Mouse (Mus musculus) kidney, postnatal 36 days (tissue): ENCODE data around the gene Stra6l.

Experiments used
- DNase-seq, 2 experiments: peaks; one replicate each; pipeline ENCODE4 v3.0.0; 2021 to 2022; ENCODE audit warnings: mixed read lengths in 2 of 2

Gene Stra6l

DNA sequence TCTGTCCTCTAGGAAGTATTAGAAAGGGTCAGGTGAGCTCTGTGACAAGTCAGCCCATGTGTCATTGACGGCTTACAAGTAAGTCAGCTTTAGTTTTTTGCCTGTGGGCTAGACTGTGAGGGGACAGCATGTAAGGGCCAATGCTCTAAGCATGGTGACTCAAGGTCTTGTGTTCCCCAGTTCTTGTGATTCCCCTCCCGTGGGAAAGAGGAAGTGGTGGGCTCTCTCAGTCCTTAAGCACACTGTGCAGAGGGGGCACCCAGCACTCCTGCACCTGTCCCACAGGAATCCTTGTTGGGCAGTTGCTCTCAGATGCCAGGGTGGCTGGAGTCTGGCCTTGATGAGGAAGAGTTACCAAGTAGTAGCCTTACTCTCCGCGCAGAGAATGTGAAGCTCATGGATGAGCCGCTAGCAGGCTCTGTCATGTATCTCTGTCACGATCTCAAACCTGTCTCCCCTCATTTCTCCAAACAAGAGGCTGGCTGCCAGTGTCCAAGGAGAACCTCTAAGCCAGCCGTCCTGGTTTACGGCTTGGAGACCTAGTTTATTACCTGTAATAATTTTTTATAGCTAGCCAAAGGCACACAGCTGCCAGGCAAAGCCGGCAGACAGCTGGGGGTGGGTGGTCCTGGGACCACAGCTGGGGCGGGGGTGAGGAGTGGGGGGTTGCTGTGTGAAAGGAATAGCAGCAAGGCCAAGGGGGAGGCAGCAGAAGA, at the start of gene Stra6l:
TSS of gene Stra6l (plus strand) at position 556 of the 716 bp plus-strand sequence.
- no peak for DNase-seq

DNA sequence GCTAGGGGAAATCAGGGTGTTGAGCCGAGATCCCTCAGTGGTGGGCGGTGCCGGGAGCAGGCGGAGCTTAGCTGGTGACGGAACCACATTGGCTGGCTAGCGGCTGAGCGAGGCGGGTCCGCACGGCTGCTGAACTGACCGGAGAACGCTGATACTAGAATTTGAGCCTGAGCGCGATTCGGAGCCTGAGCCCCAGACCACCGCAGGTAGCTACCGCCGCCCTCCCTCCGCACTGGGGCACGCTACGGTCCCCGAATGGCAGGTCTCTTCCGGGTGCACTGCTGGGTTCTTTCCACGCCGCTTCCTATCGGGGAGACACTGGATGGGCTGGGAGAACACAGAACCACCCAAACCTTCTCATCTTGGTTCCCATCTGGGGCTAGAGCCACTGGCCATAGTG, 49.5 kb upstream of the Stra6l start, which contains the start of gene Aldh1b1:
TSS of gene Aldh1b1 (plus strand) at position 59 of the 400 bp plus-strand sequence.
- peak; percentile 77 to 85 for DNase-seq

DNA sequence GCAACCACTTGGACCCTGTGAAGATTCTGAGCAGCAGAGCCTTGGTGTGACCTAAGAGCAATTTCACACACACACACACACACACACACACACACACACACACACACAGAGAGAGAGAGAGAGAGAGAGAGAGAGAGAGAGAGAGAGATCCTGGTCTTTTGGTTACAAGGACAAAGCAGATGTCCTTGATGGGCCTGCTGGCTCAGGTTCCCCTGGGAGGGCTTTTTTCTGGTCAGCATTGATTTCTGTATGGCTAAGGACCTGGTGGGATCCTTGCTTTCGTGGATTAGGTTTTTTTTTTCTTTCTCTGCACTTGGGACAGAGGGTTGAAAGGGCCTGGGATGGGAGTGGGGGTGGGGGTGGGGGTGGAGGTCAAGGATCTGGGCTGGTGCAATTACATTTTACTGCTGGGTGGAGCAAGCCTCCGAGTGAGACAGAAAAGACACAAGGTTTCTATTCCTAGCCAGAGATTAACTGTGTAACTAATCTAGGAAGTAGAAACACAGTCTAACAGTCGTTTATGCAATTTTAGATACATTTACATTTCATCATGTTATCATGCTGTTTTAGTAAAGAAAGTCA, 48.4 kb upstream of the Stra6l start:
- no peak for DNase-seq

DNA sequence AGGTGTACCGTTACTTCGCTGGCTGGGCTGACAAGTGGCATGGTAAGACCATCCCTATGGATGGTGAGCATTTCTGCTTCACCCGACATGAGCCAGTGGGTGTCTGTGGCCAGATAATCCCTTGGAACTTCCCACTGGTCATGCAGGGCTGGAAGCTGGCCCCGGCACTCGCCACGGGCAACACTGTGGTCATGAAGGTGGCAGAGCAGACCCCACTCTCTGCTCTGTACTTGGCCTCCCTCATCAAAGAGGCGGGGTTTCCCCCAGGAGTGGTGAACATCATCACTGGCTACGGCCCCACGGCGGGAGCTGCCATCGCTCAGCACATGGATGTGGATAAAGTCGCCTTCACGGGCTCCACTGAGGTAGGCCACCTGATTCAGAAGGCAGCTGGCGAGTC, 45.6 kb upstream of the Stra6l start:
- no peak for DNase-seq

DNA sequence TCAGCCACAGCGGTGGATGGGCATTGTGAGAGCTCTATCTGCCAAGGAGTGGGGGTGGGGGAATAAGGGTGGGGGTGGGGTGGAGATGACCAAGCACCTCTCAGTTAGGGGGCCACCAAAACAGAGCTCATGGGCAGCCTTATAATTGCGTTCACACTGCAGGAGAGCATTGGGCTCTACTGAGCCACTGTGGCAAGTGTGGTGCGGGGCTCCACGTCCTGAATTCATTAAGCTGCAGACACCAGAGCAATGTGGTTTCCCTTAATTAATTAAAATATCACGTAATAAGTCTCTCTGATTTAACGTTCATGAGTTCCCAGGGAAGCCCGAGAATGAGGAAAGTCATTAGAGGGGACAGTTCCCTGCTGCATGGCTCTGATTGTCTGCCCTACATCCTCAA, 40.4 kb upstream of the Stra6l start:
- DNase-seq = no peak

DNA sequence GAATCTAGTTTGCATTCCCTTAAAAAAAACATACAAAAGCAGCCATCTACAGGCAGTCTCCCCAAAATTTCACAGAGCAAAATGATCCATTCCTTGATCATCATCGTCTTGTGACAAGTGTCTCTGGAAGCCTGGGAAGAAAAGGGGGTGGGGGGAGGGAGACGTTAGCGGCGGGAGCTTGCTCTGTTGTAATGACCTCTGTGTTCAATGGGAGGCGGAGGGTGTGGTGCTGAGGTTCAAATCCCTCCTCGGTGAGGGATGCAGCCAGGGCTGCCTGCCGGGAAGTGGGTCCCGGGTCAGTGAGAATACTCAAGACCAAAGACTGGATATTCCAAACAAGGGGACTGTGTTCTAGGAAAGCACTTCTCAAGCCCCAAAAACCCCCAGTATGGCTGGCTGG, 37.2 kb upstream of the Stra6l start:
- no peak for DNase-seq

DNA sequence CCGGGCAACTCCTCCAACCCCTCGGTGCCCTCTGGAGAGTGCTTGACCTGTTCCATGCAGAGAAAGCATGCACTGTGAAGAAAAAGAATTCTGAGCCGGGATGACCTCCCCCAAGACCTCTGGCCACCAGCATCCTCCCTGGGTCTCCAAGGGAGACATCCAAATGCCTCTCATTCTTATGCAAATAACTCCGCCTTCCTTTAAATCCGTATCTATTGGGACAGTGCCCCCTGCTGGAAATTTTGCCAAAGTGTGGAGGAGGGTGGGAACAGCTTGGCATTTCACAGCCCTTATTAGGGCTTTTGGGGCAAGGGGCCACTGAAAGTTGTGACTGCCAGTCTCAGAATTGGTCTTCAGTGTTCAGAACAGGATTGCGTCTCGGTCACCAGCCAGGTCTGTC, 32.9 kb upstream of the Stra6l start:
- peak; percentile 30 to 69 for DNase-seq

DNA sequence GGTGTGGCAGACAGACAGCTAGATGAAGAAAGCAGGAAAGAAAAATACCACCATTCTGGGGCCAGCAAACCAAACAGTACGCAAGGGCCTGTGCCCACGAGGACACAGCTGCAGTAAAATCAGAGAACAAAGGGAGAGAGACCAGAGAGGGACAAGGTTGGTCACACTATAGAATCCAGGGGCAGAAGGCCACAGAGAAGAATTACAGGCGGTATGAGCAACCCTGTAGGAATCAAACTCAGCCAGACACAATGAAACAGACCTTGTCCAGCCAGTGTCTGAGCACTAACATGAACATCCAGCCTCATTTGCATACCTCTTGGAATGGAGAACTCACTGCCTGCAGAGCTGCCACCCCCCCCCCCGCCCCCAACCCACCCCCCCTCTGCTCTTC, 29.7 kb upstream of the Stra6l start:
- DNase-seq = no peak

DNA sequence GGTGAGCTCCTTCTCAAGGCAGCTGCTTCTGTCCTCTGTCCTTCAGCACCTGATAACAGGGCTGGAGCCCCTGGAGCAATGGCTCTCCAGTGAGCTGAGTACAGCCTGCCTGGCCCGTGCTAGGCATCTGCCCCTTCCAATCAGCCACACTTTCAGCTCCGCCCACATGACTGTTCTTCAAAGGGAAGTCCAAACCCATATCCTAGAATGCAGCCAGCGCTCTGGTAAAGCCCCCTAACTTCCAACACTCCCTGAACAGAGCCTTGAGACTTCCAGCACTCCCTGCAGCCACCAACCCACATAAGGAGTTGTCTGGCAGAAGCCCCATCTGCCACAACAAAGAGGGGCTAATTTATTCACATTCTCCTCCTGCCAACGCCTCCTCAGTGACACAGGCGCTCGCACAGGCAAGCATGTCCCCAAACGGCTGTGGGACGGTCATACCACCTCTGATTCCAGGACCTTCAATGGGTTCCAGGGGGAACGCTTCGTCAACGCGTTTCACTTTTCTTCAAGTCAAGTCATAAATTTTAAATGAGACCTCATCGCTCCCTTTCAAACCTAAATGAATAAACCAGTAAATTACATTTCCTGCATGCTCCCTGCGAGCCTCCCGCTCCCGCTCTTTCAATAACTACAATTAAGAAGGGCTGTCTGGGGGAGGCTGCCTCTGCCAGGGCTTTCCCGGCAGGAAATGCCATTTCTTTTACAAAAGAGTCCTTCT, 29.1 kb upstream of the Stra6l start:
- DNase-seq = no peak

DNA sequence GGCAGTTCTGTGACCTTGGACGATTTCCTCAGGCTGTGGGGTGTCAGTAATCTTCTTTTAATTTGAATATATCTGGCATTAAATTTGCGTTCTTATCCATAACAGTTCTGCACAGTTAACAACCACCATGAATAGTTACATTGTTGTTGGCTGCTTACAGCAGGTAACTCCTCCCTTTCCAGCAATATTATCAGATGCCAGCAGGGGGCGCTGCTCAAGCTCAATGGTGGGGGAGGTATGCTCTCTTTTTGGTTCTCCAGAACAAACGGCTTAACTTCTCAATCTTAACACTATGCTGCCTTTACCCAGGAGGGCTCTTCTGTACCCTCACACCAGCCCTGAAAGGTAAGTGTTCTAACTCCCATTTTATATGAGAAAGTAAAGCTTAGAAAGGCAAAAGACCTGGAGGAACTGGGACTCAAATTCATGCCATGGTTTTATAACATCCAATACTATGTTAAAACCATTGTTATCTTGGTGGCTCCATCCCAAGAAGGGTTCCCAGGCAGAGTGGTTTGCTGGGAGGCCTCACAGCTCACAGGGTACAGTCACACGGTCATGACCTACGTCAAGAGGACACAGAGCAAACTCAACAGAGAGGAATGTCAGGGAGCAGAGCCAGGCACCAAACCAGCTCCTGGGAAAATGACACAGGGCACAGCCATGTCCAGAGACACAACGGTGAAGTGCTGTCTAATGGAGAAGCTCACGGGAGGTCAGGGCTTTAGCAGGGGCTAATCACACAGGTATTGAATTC, 28.2 kb upstream of the Stra6l start:
- DNase-seq = peak; percentile 48 to 82

DNA sequence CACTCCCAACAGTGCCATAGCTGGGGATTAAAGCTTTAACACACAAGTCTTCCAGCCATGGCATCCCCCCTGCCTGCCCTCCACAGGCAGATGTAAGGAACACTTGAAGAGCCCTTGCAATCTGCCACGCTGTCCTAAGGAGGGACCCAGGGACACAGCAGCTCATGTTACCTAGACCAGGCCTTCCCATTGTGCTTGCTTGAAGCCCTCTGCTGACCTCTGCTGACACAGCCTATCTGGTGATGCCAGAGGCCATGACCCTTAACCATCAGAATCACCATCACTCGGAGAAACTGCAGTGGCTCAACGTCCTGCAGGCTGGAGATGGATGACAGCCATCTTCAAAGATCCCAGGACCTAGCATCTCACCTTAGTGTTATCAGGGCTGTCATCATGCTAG, 26.5 kb upstream of the Stra6l start:
- no peak for DNase-seq

DNA sequence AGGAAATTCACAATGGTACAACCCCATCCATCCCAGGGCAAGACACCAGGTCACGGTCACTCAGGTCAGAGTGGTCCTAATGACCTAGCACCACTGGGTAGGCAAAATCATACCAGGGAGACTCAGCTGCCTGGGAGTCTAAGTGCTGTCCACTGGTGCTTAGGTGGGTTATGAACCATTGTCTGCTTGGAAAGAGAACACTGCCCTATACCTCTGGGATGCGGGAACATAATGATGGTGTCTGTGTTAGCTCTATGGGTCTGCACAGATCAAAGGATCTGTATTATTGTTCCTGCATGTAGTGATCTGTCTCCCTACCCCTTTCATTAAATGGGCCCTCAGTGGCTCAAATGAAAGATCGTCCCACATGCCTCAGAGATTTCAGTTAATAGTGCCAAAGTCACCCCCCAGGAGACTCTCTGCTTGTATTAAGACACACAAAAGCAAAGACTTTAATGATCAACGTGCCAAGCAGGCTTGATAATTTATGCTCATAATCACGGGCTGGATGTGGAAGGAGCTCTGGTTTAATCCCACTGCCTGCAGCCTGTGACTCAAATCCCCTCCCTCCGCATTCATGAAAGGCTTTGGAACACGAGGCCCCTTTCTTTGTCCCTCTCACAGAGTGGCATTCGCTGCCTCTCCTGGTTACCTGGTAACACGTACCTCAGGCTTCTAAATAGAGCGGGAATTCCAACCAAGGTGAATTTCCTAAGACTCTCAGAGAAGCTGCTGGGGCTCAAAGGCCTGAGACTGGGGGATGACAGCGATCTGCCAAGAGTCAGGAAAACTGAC, 25.5 kb upstream of the Stra6l start:
- DNase-seq = no peak

DNA sequence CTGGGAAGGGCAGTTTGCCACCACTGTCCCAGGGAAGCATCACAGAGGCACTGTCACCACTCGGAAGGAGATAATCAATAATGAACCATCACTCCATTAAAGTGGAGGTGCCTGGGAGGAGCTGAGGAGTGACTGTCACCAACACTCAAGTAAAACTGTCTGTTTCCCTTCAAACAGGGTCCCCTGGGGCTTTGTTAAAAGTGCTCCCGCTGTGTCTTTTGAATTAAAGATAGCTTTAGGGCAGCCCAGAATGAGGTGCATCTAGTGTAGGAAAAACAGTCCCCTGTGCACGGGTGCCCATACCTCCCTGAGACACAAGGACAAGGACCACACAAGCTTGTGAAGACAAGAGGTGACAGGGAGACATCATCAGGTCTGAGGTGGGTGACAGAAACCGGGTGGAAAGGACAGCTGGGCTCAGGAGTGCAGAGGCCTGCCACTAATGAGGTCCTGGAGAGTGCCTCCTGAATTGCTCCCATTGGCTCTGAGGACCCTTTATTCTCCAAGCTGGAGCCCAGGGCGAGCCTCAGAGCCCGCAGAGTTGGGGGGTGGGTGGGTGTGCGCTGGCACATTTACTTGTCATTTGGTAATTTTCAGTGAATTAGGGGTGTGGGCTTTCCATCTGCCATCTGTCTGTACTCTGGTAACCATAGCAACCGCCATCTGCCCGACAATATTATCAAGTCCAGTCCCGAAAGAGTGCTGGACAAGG, 24.3 kb upstream of the Stra6l start:
- no peak for DNase-seq

DNA sequence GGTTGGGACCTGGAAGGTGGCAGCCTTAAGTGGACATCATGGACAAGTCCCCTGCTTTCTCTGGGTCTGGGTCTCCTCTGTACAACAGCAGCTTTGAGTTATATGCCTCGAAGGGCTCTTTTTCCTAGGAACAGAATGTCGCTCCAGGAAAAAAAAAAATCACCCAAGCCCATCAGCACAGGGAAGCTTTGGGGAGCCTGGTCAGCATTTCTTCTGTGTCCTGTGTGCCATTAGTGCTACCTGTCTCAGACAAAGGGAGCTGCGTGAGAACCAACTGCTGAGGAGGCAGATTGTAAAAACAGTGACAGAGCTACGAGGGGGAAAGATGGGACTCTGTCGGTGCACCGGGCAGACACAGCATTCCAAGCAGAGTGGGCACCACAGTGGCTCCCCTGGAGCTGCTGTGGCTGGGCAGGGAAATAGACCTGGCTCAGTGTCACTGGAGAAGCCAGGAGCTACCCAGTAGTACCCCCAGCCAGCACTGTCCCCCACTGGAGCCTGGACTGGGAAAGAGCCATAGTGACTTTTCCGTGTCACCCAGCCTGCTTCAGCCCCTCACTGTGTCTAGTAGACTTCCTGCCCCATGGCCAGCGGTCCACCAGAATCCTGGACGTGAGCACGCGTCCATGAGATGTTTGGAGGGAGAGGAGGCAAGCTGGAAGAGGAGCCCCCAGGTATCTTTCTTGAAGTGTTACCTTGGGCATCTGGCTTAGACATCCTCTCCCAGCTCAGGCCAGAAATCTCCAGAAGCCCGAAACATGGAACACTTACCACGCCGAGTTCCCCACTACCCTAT, 23.5 kb upstream of the Stra6l start:
- no peak for DNase-seq

DNA sequence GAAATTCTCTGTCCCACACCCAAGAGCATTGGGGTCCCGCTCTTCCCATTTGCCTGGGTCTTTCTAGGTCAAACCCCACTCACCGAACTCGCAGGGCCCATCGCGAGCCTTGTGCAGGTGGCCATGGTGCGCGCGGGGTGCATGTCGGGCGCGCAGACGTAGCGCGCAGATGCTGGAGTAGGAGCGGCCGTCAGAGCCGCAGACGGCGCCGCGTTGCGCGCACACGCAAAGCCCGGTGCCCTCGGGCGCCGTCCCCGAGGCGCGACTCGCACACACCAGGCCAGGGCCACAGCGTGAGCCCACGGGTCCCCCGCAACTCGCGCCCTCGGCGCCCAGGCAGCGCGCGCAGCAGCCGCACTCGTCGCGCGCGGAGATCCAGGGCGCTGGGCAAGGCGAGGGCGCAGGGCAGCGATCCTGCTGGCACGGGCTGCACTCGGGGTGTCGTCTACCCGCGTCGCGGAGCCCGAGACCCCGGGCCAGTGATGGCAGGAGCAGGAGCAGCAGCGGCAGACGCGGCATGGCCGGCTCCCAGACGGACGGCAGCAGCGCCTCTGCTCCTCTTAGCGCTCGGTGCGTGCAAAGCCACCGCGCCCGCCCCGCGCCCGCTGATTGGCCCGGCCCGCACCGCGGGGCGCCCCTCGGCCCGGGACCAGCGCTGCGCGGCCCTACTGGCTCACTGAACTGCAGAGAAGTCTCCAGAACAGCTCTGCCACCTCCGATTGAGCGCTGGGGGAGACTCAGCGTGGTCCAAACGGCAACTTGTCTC, 22.0 kb upstream of the Stra6l start, which contains the start of gene Igfbpl1:
TSS of gene Igfbpl1 (minus strand) at position 649 of the 766 bp plus-strand sequence.
- no peak for DNase-seq

DNA sequence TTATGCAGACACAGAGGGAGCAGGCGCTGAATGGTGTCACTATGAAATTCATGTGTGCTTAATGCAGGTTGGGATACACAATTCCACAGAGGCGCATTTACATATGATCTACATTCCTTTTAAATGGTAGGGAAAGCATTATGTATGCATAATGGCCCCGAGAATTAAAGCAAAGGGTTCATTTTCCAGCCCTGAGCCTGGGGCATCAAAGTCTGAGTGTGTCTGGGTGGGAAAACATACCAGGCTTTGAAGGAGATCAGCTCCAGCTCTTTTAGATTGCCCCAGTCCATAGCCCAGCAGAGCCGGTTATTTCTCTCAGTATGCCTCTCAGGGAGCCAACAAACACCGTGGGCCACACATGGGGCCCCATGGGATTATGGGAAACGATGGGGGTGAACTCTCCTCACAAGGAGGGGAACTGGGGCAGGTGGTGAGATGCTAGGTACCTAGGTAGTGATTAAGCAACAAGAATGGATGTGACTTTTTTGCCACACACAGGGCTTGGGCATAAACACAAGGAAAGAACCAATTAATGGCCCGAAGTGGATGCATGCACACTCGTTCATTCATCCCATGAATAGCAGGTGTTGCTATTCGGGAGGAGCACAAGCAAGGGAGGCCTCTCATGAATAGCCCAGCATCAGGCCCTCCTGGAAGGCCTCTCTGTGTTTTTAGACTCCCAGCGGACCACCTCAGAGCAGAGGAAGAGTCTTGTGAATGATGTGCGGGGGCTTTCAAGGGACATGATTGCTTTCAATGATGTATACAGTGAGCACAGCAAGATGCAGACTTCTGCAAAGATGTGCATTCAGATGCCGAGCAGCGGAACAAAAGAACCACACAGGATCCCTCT, 18.3 kb upstream of the Stra6l start:
- DNase-seq = no peak

DNA sequence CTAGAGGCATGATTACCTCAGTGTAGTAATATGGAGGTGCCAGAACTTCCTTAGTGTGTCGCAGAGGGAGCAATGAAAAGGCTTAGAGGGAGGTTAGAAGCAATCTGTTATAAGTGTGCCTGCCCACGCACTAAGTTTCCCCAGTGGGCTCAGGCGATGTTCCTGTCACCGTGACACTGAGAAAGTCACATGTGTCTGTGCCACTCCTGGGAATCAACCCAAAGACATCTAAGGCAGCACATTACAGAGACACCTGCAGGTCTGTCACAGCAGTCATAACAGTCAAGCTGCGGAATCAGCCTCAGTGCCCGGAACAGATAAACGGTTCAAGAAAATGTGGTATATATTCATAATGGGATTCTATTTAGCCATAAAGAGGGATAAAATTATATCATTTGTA, 16.5 kb upstream of the Stra6l start:
- no peak for DNase-seq

DNA sequence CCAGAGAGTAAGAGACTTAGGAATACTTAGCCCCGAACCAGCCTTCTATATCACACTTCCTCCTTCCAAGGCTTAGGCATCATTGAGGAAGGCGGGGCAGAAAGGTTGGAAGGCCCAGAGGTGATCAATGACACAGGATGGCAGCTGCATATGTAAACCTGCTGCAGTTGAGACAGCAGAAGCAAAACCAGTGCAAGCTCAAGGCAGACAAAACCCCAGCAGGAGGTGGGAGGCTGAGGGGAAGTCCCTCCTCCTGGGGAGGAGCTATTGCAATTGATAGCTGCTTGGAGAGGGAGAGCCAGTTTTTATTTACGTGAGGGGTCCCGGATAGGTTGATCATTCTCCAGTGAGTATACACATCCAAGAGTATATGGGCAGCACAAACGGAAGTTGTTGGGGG, 15.0 kb upstream of the Stra6l start:
- no peak for DNase-seq

DNA sequence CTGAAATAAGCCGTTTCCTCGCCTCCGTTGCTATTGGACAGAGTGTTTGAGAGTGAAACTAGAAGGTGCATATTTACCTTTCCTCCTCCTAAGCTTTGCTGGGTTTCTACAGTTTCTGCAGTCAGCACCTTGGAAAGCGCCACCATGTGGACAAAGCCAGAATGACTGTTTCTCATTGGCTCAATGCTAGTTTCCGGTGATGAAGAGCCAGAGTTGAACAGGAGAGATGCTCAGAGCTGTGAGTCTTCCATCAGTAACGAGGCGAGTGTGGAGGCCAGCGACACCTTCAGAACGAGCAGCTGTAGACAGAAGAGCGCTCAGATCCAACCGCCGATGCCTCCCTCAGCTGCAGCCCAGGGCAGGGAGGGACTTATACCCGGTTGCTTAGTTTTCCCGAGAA, 4.1 kb upstream of the Stra6l start:
- DNase-seq = peak in 1 of 2 experiments; percentile 62
